Comparison of ENCODE assay signal across 29 mouse cellular contexts in genomic region chr11:104329185-104329926, GRCm38 (mm10).
DNase-seq lines count a peak whose midpoint lies in the region; ATAC-seq and TF ChIP-seq lines count a peak whose summit lies in the region.
"Had no signal": no experiment of that assay in that cellular context is flagged by ENCODE, and none has a peak within 500 bp of the region (broad histone marks: within the 10 kb centered on the region; RNA-seq: fewer than 3 reads in every experiment).

No protein-coding gene starts in this region.

- TF ChIP-seq CTCF in midbrain, postnatal 0 days (IDR thresholded peaks at IDR 0.05), result no peak

- no peak overlapping the region for H3K27ac ChIP-seq in forebrain, embryonic 13.5 days
- no peak overlapping the region; the same call in 1 of the 2 replicates for H3K27ac ChIP-seq in forebrain, embryonic 15.5 days (replicated peaks)
- H3K27ac ChIP-seq in intestine, embryonic 15.5 days, result no peak overlapping the region
- no peak overlapping the region for H3K27ac ChIP-seq in intestine, embryonic 16.5 days (ENCODE audit: low read length)
- no peak overlapping the region for H3K27ac ChIP-seq in midbrain, postnatal 0 days (ENCODE audit: low read depth, low read length)
- no peak overlapping the region for H3K27ac ChIP-seq in midbrain, embryonic 10.5 days (replicated peaks)
- H3K27ac ChIP-seq: heart, adult 2 months; heart, embryonic 13.5 days; hindbrain, embryonic 10.5 days; kidney, postnatal 0 days; limb, embryonic 10.5 days; limb, embryonic 15.5 days; liver, embryonic 14.5 days; midbrain, embryonic 12.5 days; neural tube, embryonic 12.5 days had no signal

- H3K4me3 ChIP-seq in forebrain, embryonic 13.5 days, result no peak overlapping the region
- H3K4me3 ChIP-seq in forebrain, embryonic 15.5 days, result no peak overlapping the region
- H3K4me3 ChIP-seq in intestine, embryonic 15.5 days (replicated peaks), result no peak overlapping the region
- H3K4me3 ChIP-seq in intestine, embryonic 16.5 days (ENCODE audit: low read length), result no peak overlapping the region
- no peak overlapping the region for H3K4me3 ChIP-seq in midbrain, postnatal 0 days (ENCODE audit: low read depth, low read length)
- no peak overlapping the region for H3K4me3 ChIP-seq in midbrain, embryonic 10.5 days
- H3K4me3 ChIP-seq: heart, adult 2 months; heart, embryonic 13.5 days; hindbrain, embryonic 10.5 days; limb, embryonic 10.5 days; limb, embryonic 15.5 days; midbrain, embryonic 12.5 days; neural tube, embryonic 12.5 days had no signal

- H3K27me3 ChIP-seq in forebrain, embryonic 13.5 days, result no peaks in the 10 kb centered on the region
- H3K27me3 ChIP-seq in forebrain, embryonic 15.5 days, result no peaks in the 10 kb centered on the region
- no peaks in the 10 kb centered on the region for H3K27me3 ChIP-seq in intestine, embryonic 15.5 days (replicated peaks)
- H3K27me3 ChIP-seq in intestine, embryonic 16.5 days (replicated peaks; ENCODE audit: control insufficient read depth, insufficient read depth, low read length), result no peaks in the 10 kb centered on the region
- H3K27me3 ChIP-seq in midbrain, postnatal 0 days (ENCODE audit: insufficient read depth, low read length), result no peaks in the 10 kb centered on the region
- no peaks in the 10 kb centered on the region for H3K27me3 ChIP-seq in midbrain, embryonic 10.5 days (ENCODE audit: low read depth, poor library complexity, severe bottlenecking)
- H3K27me3 ChIP-seq: heart, embryonic 13.5 days; limb, embryonic 15.5 days; midbrain, embryonic 12.5 days; neural tube, embryonic 12.5 days had no signal

- peaks cover 58% of the 10 kb centered on the region for H3K36me3 ChIP-seq in forebrain, embryonic 13.5 days (ENCODE audit: poor library complexity, severe bottlenecking)
- peaks cover 54% of the 10 kb centered on the region for H3K36me3 ChIP-seq in forebrain, embryonic 15.5 days
- peaks cover 5% of the 10 kb centered on the region; the same call in 1 of the 2 replicates for H3K36me3 ChIP-seq in intestine, embryonic 15.5 days
- H3K36me3 ChIP-seq in intestine, embryonic 16.5 days (ENCODE audit: control insufficient read depth, insufficient read depth, low read length), result peaks cover 2% of the 10 kb centered on the region; the same call in 1 of the 2 replicates
- peaks cover 28% of the 10 kb centered on the region for H3K36me3 ChIP-seq in midbrain, postnatal 0 days (ENCODE audit: insufficient read depth, low read length)
- peaks cover 38% of the 10 kb centered on the region for H3K36me3 ChIP-seq in midbrain, embryonic 10.5 days

- 0 out of 2 replicates have a peak, but pooled peaks have one; percentile 28 for ATAC-seq in forebrain, embryonic 13.5 days
- no peak for ATAC-seq in forebrain, embryonic 15.5 days (replicated peaks)
- ATAC-seq in intestine, embryonic 15.5 days, result peak; percentile 25; the same call in 1 of the 2 replicates
- no peak; the same call in 1 of the 2 replicates for ATAC-seq in intestine, embryonic 16.5 days
- 0 out of 2 replicates have a peak, but pooled peaks have one; percentile 20 for ATAC-seq in midbrain, postnatal 0 days (ENCODE audit: low FRiP score)
- ATAC-seq in megakaryocyte-erythroid progenitor cell, adult 5-6 weeks (replicated peaks; ENCODE audit: low FRiP score, low TSS enrichment, poor library complexity, severe bottlenecking), result peak; percentile 43; the same call in 1 of the 2 replicates
- ATAC-seq: forebrain, embryonic 14.5 days had no signal

- WGBS in forebrain, embryonic 13.5 days, result 85% methylated on average over 11 of the region's 11 CpGs
- 82% methylated on average over 11 of the region's 11 CpGs for WGBS in forebrain, embryonic 15.5 days
- 79% methylated on average over 11 of the region's 11 CpGs for WGBS in intestine, embryonic 15.5 days
- 76% methylated on average over 11 of the region's 11 CpGs for WGBS in intestine, embryonic 16.5 days
- WGBS in midbrain, postnatal 0 days, result 85% methylated on average over 11 of the region's 11 CpGs
- 91% methylated on average over 11 of the region's 11 CpGs for WGBS in midbrain, embryonic 10.5 days

- H3K4me2 ChIP-seq in forebrain, embryonic 13.5 days, result no peak overlapping the region
- no peak overlapping the region for H3K4me2 ChIP-seq in forebrain, embryonic 15.5 days (replicated peaks)
- H3K4me2 ChIP-seq in intestine, embryonic 15.5 days (replicated peaks), result no peak overlapping the region
- no peak overlapping the region for H3K4me2 ChIP-seq in intestine, embryonic 16.5 days (ENCODE audit: low read depth, low read length)
- no peak overlapping the region for H3K4me2 ChIP-seq in midbrain, postnatal 0 days (ENCODE audit: low read depth, low read length, poor library complexity, severe bottlenecking)
- H3K4me2 ChIP-seq: heart, embryonic 13.5 days; limb, embryonic 15.5 days; lung, embryonic 14.5 days; midbrain, embryonic 12.5 days; neural tube, embryonic 12.5 days had no signal

- no peaks in the 10 kb centered on the region for H3K9me3 ChIP-seq in forebrain, embryonic 13.5 days (replicated peaks)
- no peaks in the 10 kb centered on the region for H3K9me3 ChIP-seq in forebrain, embryonic 15.5 days
- no peaks in the 10 kb centered on the region for H3K9me3 ChIP-seq in intestine, embryonic 15.5 days
- no peaks in the 10 kb centered on the region for H3K9me3 ChIP-seq in intestine, embryonic 16.5 days (ENCODE audit: control insufficient read depth, low read length)
- no peaks in the 10 kb centered on the region for H3K9me3 ChIP-seq in midbrain, postnatal 0 days (ENCODE audit: low read length)
- no peaks in the 10 kb centered on the region for H3K9me3 ChIP-seq in midbrain, embryonic 10.5 days (replicated peaks)
- H3K9me3 ChIP-seq: G1E; heart, embryonic 13.5 days; limb, embryonic 10.5 days; limb, embryonic 15.5 days; midbrain, embryonic 12.5 days; neural tube, embryonic 12.5 days had no signal

- H3K4me1 ChIP-seq in forebrain, embryonic 13.5 days, result no peaks in the 10 kb centered on the region
- H3K4me1 ChIP-seq in forebrain, embryonic 15.5 days, result no peaks in the 10 kb centered on the region
- H3K4me1 ChIP-seq in intestine, embryonic 15.5 days (replicated peaks), result 0 out of 2 replicates have a peak, but pooled peaks cover 3% of the 10 kb centered on the region
- H3K4me1 ChIP-seq in intestine, embryonic 16.5 days (ENCODE audit: control insufficient read depth, insufficient read depth, low read length), result no peaks in the 10 kb centered on the region
- no peaks in the 10 kb centered on the region for H3K4me1 ChIP-seq in midbrain, postnatal 0 days (ENCODE audit: insufficient read depth, low read length)
- H3K4me1 ChIP-seq in midbrain, embryonic 10.5 days, result no peaks in the 10 kb centered on the region
- H3K4me1 ChIP-seq: midbrain, embryonic 12.5 days; neural tube, embryonic 12.5 days had no signal

- H3K9ac ChIP-seq in forebrain, embryonic 13.5 days, result no peak overlapping the region
- H3K9ac ChIP-seq in forebrain, embryonic 15.5 days (replicated peaks), result no peak overlapping the region
- no peak overlapping the region for H3K9ac ChIP-seq in intestine, embryonic 15.5 days
- H3K9ac ChIP-seq in intestine, embryonic 16.5 days (ENCODE audit: low read depth, low read length), result no peak overlapping the region
- no peak overlapping the region for H3K9ac ChIP-seq in midbrain, postnatal 0 days (replicated peaks; ENCODE audit: low read length, poor library complexity, severe bottlenecking)
- H3K9ac ChIP-seq: heart, embryonic 13.5 days; limb, embryonic 15.5 days; liver, embryonic 14.5 days; lung, embryonic 14.5 days; midbrain, embryonic 12.5 days; neural tube, embryonic 12.5 days had no signal

- no peak for DNase-seq in midbrain, postnatal 0 days (ENCODE audit: low spot score)
- DNase-seq in midbrain, embryonic 10.5 days (ENCODE audit: low spot score), result no peak
- DNase-seq: adrenal gland, adult 8-10 months; cerebellum, postnatal 14 days; gastrocnemius, postnatal 25 days; heart, postnatal 10 days; kidney, adult 2 months; layer of hippocampus, adult 9-11 months; lung, embryonic 14.5 days; lung, postnatal 14 days; right cerebral cortex, adult 18-20 months; thymus, adult 18-20 months; thymus, postnatal 4 days had no signal

Comparison
In these comparisons a context has a peak if more than half of its experiments do, and no peak if none do; other contexts are left out.
1. ATAC-seq: peak in forebrain, embryonic 13.5 days (single experiment), intestine, embryonic 15.5 days (single experiment), midbrain, postnatal 0 days (single experiment) and megakaryocyte-erythroid progenitor cell, adult 5-6 weeks (single experiment); none in forebrain, embryonic 15.5 days (single experiment) and intestine, embryonic 16.5 days (single experiment).